Mouse (Mus musculus) induced T-regulatory cell, adult 2 months (primary cell): ENCODE data around the gene Rpusd4.

ENCODE experiments used
- DNase-seq: peaks from one replicate; pipeline ENCODE4 v3.0.0-alpha.2; 2012; ENCODE audit warnings: low read depth

The Rpusd4 gene

DNA sequence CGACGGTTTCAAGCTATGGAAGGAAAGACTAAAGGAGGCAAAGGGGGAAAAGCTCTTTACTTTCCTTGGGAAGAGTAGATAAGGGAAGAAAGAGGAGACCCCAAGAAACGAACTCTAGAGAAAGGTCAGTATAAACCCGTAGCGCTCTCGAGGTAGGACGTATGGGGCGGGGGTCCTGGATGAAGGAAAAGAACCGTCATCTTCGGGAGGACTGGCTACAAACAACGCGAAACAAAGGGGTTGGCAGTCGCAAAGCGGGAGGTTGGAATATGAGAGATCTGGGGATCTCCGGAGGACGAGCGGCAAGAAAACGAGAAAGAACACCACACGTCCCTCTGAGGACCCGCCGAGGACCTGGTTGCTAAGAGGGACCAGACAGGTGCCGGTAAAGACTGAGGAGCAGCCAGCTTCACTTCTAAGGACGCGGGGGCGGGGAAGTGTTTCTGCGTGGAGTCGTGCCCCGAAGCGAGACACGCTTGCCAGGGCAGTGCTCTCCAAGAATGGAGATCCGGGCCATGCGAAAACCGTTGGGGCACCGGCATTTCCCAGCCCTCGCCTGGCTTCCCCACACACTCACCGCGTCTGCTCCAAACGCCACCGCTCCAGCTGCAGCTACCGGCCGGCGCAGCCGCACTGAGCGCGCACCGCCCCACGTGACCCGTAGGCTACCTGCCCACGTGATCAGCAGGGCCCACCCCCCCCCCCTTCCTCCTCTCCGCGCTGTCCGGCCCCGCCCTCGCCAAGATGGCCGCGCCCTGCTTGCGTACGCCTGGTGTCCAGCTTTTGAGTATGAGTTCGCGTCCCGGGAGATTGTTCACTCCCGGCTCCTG lies at the start of gene Rpusd4, which contains the start of gene Fam118b:
Gene Rpusd4, plus strand, starts transcription at position 720 of the 830 bp plus-strand sequence.
Gene Fam118b, minus strand, starts transcription at position 660 of the 830 bp plus-strand sequence.
- DNase-seq = peak; percentile 94

DNA sequence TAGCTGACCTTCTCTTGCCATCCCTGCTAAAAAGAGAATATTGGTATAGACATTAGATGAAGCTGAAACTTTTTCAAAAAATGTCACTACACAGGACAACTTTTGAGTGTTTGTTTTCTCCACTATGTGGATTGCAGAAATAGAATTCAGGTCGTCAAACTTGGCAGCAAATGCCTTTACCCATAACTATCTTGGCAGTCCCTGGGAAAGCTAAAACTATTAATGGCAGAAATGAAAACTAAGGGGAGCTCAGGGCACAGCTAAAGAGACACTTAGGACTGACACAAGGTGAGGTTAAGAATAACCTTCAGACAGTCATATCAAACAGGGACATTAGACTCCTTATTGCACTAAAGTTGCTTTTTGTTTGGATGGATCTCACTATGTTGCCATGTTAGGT lies 49.7 kb upstream of the Rpusd4 start:
- no peak for DNase-seq

DNA sequence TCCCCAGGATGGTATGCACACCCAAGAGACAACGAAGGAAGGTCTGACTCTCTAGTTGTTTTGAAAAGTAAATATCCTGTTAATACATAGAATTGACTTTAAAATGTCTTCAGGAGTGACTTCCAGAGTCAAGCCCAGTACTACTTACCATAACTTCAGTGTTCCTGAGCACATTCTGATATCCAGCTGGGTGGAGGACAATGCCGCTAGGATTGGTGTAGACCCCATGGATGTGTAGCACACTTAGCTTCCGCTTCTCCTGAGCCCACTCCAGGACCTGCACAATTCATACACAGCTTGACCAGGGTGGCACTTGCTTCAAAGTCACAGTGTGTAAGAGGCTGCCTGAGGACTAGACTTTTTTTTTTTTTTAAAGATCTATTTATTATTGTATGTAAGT lies 44.2 kb upstream of the Rpusd4 start:
- no peak for DNase-seq

GRCm38 (mm10) chr9:35228671-35229070 lies 39.0 kb upstream of the Rpusd4 start:
- DNase-seq = no peak

- DNase-seq = no peak
Observed at GRCm38 (mm10) chr9:35235996-35236395, 31.7 kb upstream of the Rpusd4 start.

GRCm38 (mm10) chr9:35238371-35238770 lies 29.3 kb upstream of the Rpusd4 start:
- DNase-seq = no peak

DNA sequence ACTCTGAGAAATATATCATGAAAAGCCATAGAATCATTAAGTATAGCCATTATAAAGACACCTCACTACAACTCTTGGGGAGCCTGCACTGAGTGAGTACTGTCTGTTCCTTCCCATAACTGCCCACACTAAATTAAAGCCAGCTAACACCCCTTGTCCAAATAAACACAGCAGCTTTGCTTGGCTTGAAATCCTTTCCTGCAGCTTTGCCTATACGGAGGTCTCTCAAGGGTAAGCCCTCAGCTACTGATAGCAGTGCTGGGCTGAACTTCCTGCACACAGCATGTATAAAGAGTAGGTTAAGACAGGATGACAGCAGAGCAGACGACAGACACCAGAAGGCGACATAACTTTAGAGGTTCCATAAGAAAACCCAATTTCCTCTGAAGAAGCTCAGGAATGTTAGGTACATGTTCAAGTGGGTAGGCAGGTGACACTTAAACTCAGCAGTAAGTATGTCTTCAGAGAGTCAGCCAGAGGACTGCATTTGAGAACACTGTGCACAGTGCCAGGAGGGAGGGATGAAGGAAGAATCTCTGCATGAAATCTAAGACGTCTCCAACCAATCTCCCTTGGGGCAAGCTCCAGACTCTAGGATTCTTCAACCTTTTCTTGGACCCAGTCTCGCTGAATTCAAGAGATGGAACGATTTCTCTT lies 28.6 kb upstream of the Rpusd4 start:
- DNase-seq = no peak

DNA sequence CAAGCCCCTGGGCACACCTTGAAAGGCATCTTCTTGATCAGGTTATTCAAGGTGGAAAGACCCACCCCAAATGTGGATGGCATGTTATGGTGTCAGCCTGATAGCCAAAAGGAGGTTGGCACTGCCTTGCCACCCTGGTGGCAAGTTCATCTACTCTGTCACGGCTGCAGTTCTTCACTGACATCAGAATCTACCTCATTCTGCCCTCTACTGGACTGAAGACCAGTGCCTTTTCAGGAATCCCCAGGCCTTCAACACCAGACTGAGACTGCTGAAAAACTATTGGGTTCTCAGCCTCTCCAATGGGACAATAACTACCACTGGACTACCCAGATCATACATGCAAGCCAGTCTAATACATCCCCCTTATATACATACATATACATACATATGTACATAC lies 27.9 kb upstream of the Rpusd4 start:
- peak; percentile 7 for DNase-seq

DNA sequence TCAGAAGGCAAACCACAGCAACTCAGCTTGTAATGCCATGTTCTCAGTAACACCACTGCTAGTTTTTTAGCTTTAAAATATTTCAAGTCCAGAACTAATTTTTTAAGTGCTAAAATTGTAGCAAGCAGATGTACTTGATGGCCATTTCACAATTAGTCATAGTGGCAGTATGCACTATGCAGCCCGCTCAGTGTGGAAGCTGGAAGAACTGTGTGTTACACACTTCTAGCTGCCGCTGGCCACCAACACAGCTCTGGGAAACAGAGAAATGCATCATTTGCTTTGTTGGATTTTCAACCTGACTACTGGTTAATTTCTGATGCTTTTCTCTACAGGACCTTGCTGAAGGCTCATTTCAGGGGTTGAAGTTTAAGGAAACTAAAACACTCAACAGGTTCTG lies 20.3 kb upstream of the Rpusd4 start:
- DNase-seq = no peak

GRCm38 (mm10) chr9:35249476-35249875 lies 18.2 kb upstream of the Rpusd4 start:
- DNase-seq = no peak

- DNase-seq = no peak
Observed at GRCm38 (mm10) chr9:35257365-35257764, 10.3 kb upstream of the Rpusd4 start.

DNA sequence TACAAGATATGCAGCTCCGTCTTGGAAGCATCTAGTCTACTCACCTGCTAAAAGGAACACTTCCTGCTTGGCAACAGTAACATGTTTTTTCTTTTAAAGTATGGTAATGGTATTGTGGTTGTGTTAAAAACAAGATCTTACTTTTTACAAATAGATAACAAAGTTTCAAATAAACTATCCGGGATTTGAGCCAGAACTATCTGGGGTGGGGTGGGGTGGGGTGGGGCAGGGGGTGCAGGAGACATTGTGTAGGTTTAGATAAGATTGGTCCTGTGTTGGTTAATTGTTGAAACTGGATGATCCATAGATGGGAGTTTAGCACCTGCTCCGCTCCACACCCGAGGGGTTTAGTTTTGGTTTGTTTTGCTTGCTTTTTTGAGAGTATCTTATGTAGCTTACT lies 5.2 kb upstream of the Rpusd4 start:
- DNase-seq = no peak

DNA sequence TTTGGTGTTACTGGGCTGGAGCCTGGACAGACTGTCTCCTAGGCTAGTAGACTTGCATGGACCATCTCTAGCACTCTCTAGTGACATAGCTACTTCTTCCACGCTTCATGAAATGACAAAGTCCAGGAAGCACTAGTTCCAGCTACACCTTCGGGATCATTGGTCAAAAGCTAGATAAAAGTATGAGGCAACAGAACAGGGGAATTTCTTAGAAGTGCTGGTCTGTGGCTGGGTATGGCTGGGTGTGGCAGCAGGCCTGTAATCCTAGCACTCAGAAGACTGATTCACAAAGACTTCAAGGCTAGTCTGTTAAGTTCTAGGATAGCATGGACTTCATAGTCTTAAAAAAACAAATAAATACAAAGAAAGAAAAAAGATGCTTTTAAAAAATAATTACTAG lies 4.2 kb upstream of the Rpusd4 start:
- DNase-seq = no peak

- peak; percentile 22 for DNase-seq
Observed at GRCm38 (mm10) chr9:35264509-35264908, 3.2 kb upstream of the Rpusd4 start.

DNA sequence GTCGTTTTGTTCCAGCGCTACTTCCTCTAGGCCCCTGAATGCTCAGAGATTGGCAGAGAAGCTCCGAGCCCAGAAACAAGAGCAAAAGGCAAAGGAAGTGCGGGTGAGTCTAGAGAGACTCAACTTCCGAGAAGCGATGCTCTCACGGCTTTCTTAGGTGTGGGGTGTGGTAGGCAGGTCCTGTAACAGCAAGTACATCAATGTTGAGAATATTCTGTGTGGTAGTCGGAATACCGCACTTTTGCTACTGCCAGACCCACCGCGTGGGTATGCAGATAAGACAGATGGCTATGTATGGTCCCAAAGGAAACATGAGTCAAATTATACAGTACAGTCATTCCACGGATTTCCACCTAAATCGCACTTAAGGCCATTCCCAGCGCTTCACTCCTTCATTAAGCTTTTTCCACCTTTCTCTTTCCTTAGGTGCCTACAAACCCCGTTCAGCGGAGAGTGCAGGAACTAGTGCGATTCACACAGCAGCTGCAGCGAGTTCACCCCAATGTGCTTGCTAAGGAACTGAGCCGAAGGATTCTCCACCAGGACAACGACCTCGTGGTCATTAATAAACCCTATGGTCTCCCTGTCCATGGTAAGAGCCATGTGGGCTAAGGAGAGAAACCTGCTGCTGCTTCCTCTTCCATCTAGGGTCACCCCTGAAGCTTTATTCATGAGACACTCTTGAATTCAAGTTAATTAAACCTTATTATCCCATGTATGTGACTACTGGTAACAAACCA lies 481 bp downstream of the Rpusd4 start:
- no peak for DNase-seq

- DNase-seq = no peak
Observed at GRCm38 (mm10) chr9:35277855-35278365, 10.2 kb downstream of the Rpusd4 start.

GRCm38 (mm10) chr9:35278451-35278850 lies 10.8 kb downstream of the Rpusd4 start:
- DNase-seq = no peak

GRCm38 (mm10) chr9:35282006-35282850 lies 14.6 kb downstream of the Rpusd4 start:
- DNase-seq = peak; percentile 85

GRCm38 (mm10) chr9:35282851-35283200 lies 15.2 kb downstream of the Rpusd4 start:
- no peak for DNase-seq

GRCm38 (mm10) chr9:35283415-35284069 lies 15.9 kb downstream of the Rpusd4 start:
- no peak for DNase-seq

GRCm38 (mm10) chr9:35284351-35284750 lies 16.7 kb downstream of the Rpusd4 start:
- no peak for DNase-seq
